Mouse (Mus musculus) skeletal muscle tissue, adult 2 months (tissue): Measurements from ENCODE around the gene Brip1.

Experiments used
- DNase-seq: peaks from one replicate; pipeline ENCODE4 v3.0.0-alpha.2; 2012; ENCODE audit warnings: low read depth, low spot score

Gene Brip1

GRCm38 (mm10) chr11:86115955-86116354 is 85.0 kb downstream of the Brip1 start:
- no peak for DNase-seq

- DNase-seq = no peak
Observed at GRCm38 (mm10) chr11:86107276-86107675, 93.7 kb downstream of the Brip1 start.

- peak; percentile 4 for DNase-seq
Observed at GRCm38 (mm10) chr11:86106596-86106995, 94.4 kb downstream of the Brip1 start.

DNA sequence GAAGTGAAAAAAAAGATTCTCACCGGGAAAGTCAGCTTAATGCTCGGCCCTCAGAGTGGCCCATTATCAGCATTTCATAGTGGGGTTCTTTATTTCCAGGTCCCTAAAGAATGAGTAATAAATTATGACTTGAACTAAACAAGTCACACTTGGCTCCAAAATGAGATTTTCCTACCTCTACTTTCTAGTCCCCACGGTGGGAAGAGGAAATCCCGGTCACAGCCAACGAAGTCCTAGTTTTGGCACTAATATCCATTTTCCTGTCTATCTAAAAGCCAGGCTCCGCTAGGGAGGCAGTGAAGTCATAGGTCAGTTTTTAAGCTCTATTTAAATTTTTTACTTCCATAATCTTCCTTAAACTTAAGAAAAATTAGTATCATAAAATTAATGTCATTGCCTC is 99.8 kb downstream of the Brip1 start:
- DNase-seq = no peak

- DNase-seq = no peak
Observed at GRCm38 (mm10) chr11:86099341-86099740, 101.7 kb downstream of the Brip1 start.

- no peak for DNase-seq
Observed at GRCm38 (mm10) chr11:86088815-86089214, 112.2 kb downstream of the Brip1 start.

DNA sequence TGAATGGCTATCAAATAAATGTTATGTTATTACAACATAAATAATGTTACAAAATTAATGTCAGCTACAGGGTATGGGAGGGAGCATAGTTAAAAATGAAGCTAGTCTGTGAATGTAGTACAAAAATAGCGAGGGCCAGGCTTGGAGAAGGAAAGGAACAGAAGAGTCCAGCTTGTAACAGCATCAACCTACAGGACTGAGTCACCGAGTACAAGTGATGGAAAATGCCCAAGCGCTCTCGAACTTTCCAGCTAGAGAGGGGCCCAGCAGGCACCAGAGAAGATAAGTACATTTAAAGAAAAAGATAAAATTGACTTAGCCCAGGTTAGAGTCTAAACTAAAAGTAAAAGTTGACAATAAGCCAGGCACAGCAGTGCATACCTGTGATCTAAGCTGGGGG is 116.5 kb downstream of the Brip1 start:
- no peak for DNase-seq

GRCm38 (mm10) chr11:86078025-86078424 is 123.0 kb downstream of the Brip1 start:
- no peak for DNase-seq

GRCm38 (mm10) chr11:86076966-86077365 is 124.0 kb downstream of the Brip1 start:
- no peak for DNase-seq

DNA sequence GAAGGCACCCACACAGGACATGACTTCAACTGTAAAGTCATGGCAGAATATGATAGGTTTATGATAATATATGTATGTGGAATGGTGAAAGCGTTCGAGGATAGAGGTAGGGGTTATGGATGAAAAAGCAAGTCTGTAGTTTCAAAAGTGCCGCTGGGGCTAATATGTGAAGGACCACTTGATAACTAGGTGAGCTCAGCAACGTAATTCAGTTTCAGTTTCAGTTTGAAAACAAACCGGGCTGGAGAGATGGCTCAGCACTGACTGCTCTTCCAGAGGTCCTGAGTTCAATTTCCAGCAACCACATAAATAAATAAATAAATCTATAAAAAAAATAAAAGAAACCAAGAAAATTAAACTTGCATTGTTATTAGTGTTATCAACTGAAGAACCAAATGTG is 124.6 kb downstream of the Brip1 start:
- DNase-seq = no peak

DNA sequence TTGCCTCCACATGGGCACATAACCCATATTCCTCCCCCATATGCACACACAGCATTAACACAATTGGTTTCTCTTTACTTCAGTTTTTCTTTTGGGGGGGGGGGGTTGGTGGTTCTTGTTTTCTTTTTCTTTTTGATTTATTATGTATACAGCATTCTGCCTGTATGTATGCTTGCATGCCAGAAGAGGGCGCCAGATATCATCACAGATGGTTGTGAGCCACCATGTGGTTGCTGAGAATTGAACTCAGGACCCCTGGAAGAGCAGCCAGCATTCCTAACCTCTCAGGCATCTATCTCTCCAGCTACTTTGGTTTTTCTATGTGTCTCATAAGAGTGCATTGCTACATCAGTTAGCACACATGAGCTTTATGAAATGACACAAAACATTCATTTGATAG is 125.6 kb downstream of the Brip1 start:
- no peak for DNase-seq

- no peak for DNase-seq
Observed at GRCm38 (mm10) chr11:86068651-86069050, 132.3 kb downstream of the Brip1 start.

DNA sequence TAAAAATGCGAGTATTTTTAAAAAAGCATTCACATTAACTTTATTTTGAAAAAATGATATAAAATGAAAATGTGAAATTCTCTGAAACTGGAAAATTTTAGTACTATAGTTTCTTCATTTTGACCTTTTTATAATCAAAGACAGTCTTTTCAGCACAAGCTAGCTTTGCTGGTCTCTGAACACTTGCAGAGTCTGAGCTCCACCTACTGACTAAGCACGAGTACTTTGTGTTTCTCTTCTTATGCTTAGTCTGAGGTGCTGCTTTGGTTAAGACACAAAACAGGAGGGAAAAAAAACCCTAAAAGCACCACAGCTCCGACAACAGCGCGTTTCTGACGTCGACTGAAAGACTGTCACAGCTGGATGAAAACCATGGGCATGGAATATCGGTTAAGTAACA is 133.8 kb downstream of the Brip1 start:
- no peak for DNase-seq

DNA sequence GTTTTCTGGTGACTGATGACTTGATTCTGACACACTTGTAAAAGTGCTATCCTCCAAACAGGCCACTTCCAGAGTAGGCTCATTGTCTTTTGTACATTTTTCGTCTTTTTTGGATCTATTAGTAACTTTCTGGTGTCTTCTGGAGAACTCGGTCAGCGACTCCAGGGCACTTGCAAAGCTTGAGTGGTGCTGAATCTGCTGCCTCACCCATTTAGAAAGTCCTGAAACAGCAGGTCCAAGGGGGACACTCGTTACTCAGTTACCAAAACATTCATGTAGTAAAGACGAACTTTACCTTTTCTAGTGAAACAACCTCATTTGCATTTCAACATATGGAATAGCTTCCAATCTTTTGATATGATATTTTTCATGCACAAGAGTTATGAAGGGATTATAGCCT is 136.1 kb downstream of the Brip1 start:
- DNase-seq = no peak

- no peak for DNase-seq
Observed at GRCm38 (mm10) chr11:86061243-86061642, 139.8 kb downstream of the Brip1 start.

- DNase-seq = no peak
Observed at GRCm38 (mm10) chr11:86059123-86059522, 141.9 kb downstream of the Brip1 start.

DNA sequence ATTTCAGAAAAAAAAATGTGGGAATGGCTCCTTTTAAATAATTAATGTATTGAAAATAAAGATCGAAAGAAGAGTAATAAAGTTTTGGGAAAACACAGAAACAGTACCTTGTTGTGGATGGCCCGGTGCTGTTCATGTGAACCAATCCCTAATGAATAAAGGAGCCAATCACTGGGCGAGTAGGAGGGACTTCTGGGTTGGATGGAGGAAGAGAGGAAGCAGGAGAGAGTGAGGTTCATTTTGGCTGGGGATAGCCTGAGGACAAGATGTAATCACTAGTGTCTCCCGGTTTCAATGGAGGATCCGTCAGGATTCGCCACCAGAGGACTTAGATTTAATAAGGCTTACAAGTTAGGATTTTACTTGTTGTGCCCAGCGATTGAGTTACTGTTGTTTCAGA is 145.2 kb downstream of the Brip1 start:
- DNase-seq = no peak

GRCm38 (mm10) chr11:86051383-86051782 is 149.6 kb downstream of the Brip1 start:
- DNase-seq = no peak

GRCm38 (mm10) chr11:86050430-86051280 is 150.3 kb downstream of the Brip1 start:
- peak; percentile 21 for DNase-seq

DNA sequence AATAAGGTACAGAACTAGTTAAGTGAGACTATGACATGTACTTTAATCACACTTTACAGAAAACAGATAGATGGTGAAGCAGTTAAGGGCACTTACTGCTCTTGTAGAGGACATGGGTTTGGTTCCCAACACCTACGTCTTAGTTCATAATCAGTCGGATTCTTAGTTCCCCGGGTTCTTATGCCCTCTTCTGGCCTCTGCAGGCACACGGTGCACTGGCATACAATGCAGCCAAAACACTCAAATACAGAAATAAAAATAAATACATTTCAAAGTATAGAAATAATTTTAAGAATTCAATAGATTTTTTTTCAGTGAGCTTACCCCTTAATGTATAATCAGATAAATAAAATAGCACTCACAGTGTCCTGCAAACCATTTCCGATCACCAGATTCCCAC is 161.0 kb downstream of the Brip1 start:
- no peak for DNase-seq

GRCm38 (mm10) chr11:86039355-86039754 is 161.6 kb downstream of the Brip1 start:
- DNase-seq = no peak

GRCm38 (mm10) chr11:86038701-86039100 is 162.3 kb downstream of the Brip1 start:
- no peak for DNase-seq

GRCm38 (mm10) chr11:86032910-86033309 is 168.1 kb downstream of the Brip1 start:
- DNase-seq = no peak

- no peak for DNase-seq
Observed at GRCm38 (mm10) chr11:86028034-86028433, 173.0 kb downstream of the Brip1 start.
